Mouse (Mus musculus) layer of hippocampus, adult 18-20 months (tissue): ENCODE results near the gene Usp29. TPM values are rescaled to one million over a fixed set of nuclear protein-coding genes. Genes with fewer than 3 reads are reported as not detected.

Source experiments
- DNase-seq, 2 experiments: peaks; one replicate each; pipeline ENCODE4 v3.0.0; 2022; ENCODE audit warnings: low spot score in 2 of 2
- total RNA-seq, 2 experiments: library from RNA; stranded (reverse); gene quantifications; 2 replicates each; pipeline ENCODE4 v1.2.3; 2021

The Usp29 gene
- total RNA-seq, 2 experiments from 2014 or later, result 27.4 to 31.6 TPM

DNA sequence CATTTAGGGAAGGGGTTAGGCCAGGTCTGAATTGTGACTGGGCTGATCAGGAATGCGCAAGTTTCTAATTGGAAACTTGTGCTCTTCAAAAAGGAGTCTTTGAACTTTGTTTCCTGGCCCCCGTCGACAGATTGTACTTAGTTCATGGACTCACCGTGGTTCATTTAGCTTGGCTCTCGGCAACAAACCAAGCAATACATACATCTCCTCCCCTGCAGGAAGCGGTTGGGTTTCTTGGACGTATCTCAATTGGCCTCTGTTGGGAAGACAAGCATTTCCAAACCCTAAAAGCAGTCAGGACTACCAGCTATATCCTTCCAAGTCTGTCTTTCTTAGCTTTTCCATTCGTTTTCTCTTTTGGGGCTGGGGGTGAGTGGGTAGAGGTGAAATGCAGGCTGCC lies 84.6 kb downstream of the Usp29 start:
- DNase-seq, result no peak

DNA sequence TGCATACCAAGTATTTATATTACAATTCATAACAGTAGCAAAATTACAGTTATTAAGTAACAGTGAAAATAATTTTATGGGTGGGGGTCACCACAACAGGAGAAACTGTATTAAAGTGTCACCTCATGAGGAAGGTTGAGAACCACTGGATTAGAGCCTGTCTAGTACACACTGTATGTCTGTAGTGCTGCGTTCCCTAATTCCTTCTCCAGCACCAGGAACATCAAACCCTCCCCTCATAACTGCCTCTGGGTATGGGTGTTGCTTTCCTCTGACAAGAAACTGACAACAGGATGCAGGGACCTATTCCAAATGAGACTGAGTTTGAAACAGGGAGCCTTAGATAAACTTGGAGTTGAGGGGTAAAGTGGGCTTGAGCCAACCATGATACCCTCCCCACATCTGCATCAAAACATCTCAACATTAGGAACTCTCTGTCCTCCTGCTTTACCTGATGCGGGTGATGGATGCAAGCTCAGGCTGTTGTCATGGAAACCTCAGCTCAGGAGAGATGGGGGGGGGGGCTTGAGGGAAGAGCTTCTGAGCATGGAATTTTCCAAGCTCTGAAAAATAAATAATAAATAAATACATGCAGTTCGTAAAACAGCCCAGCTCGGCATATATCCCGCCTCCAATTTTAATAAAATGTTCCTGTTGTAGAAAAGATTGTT lies 86.5 kb downstream of the Usp29 start:
- DNase-seq, result peak in 1 of 2 experiments; percentile 18

DNA sequence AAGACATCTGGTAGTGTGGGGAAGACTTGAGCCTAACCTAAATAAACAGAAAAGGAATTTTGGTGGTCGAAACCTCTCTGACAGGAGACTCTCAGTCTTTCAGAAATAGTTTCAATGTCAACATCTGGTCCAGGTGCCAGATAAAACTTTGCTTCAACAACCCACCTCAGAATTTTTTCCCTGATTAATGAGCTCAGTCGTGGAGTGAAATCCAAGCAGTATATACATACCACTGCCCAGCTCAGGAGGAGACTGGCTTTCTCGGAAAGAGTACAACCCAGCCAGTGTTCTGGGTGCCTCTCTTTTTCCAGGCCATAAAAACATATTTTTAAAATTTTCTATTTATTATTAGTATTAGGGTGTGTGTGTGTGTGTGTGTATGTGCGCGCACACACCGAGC lies 89.9 kb downstream of the Usp29 start:
- no peak for DNase-seq

DNA sequence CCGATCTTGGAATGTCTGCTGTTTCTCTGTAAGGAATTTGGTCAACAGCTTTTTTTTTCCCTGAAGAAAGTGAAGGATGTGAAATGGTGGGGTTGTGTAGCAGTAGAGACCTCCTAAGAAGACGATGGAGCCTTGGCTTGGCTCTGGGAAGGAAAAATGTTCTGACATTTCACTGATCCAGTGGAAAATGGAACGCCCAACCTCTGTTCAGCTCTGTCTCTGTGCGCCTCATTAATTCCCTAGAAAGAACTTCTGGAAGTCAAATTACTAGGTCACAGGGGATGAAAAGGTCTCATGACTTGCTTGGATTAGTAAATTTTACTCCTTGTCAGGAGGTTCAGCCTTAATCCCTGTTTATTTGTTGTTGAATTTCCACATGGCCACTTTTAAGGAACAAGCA lies 92.3 kb downstream of the Usp29 start:
- no peak for DNase-seq

DNA sequence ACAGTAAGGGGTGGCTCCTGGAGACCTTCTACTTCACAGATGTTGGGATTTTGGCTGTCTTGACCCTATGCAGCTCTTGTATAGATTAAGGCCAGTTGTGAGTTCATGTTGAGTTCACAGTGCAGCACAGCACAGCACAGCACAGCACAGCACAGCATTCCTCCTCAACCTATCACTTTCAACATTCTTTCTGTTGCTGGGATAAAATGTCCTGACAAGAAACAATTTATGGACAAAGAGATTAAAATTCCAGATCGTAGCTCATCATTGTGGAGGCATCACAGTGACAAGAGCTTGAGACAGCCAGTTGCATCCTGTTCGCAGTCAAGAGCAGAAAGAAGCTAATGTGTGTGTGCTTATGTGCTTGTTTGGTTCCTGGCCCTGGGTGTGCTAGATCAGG lies 93.3 kb downstream of the Usp29 start:
- no peak for DNase-seq

DNA sequence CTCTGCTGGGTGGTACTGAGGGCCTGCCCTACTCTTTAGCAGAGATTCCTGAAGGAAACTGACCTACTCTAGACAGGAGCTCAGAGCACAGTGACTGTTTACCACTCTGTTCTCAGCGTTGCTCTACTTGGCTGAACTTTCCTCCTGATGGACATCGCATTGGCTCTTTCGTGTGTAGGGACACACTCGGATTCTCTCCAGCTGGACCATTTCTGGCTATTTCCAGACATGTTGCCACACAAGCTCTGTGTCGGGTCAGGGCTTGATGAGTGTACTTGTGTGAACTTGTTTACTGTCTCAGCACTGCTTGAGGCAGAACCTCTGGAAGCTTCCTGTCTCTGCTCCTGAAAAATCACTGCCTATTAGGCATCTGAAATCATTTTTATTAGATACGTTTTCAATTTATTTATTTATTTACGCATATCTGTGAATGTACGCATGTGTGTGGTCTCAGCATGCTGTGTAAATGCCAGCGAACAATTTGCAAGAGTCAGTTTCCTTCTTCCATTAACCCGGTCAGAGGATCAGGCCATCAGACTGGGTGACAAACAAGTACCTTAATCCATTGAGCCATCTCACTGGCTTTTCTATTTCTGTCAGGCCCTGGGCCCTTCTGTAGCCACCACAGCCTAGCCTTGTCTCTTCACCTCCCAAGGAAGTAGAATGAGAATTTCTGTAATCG lies 95.7 kb downstream of the Usp29 start:
- no peak for DNase-seq

DNA sequence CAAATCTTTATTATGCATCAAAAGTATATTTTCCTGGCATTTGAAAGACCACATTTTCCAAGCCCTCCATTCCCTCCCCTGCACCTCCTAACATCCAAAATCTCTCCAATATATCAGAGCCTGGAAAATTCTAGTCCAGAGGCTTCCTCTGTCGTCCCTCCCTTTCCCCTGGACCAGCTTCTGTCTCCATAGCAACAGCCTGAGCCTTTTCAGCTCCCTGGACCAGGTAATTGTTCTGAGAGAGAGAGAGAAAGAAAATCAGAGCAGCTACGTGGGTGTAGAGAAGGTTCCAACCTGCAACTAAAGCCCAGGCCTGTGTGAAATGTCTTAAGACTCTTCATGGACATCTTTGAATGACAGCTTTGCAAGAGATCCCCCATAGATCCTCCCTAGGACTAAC lies 98.8 kb downstream of the Usp29 start:
- no peak for DNase-seq

DNA sequence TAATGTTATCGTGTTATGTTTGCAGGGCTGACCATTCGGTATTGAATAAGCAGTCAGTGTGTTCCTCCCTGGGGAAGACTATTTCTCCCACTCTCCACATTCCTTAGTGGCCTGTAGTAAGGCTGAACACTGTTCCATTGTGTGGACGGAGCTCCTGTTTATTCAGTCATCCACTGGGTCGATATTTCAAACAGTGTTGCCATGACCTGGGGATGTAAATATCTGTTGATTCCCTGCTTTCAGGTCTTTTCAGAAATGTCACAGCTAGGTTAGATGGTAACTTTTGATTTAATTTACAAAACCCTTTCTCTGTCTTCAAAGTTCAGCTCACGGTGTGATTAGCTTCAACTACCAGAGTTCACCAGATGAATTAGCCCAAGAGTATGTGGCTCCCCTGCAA lies 104.6 kb downstream of the Usp29 start:
- DNase-seq, result no peak

DNA sequence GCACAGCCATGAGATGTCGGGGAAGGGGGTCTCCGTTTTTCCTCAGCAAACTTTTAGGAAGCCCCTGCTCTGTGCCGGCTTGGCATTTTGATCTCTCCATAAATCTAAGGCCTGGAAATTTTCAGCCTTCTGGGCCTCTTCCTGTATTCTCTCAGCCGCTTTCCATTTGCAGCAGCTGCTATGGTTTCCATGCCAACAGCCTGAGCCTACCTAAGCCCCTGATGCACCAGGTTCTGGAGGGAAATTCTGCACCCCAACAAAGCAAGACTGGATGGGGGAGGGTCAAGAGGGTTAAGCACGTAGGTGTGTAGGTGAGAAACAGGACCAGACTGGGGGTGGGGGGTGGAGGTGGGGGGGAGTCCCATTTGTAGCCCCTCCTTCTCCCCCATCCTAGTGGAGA lies 105.0 kb downstream of the Usp29 start:
- DNase-seq, result peak; percentile 21 to 42

DNA sequence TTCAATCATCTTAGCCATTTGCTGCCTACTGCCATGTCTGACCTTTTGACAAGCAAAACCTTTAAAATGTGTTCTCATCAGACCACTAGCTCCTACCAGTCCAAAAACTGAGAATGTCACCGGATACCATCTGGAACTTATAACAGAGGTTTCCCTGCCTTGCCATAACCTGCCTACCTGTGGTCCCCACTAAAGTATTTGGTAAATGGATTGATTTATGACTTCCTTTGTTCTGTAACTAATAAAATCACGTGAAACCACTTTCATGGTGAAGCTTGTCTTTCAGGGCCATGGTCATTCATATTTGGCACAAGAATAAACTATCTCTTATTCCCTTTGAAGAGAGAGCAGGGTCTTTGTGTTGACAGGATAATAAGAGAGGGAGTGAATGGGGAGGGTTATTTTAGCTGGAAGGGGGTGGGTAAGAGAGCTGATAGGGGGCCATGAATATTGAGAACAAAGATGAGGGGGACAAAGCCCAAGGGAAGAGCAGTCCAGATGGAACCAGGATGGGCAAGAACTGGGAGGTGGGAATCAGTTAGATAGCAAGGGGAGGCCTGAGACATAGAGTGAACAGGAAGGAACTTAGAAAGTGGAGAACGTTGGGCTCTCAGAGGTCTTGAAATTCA lies 107.0 kb downstream of the Usp29 start:
- DNase-seq, result no peak

DNA sequence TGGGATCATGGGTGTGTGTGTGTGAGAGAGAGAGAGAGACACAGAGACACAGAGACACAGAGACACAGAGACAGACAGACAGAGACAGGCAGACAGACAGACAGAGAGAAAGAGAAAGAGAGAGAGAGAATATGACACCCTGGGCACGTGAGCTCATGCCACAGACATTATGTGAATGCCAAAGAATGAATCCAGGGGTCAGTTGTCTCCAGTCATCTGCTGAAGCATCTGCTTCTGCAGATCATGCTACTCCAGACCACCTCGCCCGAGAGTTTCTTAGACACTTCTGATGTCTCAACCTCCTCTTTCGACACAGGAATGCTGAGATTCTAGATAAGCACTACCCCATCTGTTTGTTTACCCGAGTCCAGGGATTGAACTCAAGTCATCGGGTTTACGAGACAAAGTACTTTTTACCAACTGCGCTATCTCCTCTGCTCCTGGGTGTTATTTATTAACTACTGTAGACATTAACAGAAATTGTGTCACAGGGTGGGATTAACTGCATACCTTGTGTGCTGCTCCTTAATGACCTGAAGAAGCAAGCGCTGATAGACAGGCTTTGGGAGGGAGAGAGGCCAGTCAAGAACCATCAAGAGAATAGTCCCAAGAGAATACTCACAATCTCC lies 107.7 kb downstream of the Usp29 start:
- no peak for DNase-seq

DNA sequence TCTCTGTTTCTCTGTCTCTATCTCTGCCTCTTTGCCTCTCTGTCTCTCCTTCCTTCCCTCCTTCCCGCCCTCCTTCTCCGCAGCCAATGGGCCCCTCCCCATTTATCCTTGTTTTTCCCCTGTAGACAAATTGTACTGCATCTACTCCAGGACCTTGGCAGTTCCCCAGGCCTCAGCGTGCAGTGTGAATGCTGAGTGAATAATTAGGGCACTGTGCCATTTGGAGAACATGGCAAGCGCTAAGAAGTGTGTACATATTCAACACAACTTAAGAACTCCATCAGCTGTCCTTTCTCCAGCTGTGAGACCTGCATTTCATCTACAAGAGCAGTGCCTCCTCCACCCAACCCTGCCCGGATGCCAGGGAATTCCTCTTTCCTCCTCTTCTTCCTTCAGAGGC lies 110.5 kb downstream of the Usp29 start:
- DNase-seq, result peak; percentile 25 to 50

DNA sequence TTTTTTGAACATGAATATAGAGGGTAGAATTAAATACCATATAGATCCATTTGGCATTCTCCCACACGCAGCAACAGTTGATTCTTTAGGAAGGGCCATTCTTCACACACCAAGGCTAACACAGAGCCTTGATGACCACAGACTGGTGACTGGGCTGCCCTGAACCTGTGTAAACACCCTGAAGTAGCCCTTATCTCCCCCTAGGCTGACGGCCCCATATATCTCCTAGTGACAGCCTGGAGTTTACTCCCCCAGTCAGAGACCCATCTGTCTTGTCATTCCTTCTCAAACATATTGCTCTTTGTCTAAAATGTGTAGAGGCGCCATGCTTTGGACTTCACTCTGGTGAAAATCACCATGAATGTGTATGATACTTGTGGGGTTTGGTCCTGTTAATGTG lies 119.1 kb downstream of the Usp29 start:
- no peak for DNase-seq

DNA sequence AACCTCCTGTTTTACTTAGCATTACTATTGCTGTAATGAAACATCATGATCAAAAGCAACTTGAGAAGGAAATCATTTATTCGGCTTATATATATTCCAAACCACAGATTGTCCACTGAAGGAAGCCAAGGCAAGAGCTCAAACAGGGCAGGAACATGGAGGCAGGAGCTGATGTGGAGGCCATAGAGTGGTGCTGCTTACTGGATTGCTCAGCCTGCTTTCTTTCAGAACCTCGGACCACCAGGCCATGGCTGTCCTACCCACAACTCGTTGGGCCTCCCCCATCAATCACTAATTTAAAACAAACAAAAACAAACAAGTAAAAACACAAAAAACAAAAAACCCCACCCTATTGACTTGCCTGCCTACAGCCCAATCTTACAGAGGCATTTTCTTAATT lies 119.9 kb downstream of the Usp29 start:
- DNase-seq, result no peak

DNA sequence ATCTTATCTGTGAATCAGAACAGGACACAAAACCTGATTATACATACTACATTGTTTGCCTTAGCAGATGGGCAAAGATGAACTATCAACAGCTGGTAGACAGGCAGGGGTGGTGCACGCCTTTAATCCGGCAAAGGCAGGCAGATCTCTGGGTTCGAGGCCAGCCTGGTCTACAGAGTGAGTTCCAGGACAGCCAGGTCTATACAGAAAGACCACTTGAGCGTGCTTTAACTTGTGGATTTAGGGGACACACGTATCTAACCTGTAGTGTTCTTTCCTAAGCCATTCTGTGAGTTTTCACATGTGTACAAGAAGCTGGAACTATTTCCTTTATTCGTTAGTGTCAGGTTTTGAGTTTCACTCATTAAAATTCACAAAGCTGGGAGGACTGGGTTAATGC lies 120.9 kb downstream of the Usp29 start:
- DNase-seq, result no peak

DNA sequence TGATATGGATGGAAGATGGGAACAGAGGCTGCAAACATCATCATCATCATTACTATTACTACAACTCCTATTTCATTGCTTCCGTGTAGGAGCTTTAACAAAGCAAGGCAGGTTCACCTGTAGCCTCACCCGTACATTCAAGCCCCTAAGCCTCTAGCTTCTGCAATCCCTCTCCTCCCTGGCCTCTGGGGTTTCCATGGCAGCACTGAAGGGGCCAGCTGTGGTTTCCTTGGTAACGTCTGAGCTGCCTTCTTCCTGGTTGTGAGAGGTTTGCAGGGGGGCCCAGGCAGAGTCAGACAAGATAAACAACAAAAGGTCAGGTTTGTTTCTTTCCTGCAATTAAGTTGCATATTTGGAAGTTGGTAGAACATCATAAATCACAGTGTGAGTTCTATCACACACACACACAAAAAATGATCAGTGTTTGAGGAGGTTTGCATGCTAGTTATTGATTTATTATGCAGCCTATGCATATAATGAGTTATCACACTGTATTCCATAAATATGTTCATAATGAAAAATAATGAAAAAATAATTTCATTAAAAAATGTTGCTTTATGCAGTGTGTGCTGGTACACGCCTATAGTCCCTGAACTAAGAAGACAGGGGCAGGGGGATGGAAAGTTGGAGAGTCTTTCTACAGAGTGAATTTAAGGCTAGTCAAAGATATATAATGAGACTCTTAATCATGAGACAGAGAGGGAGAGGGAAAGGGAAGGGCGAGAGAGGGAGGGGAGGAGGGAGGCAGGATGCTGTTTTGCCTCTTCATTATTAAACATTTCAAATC lies 121.5 kb downstream of the Usp29 start:
- DNase-seq, result no peak

DNA sequence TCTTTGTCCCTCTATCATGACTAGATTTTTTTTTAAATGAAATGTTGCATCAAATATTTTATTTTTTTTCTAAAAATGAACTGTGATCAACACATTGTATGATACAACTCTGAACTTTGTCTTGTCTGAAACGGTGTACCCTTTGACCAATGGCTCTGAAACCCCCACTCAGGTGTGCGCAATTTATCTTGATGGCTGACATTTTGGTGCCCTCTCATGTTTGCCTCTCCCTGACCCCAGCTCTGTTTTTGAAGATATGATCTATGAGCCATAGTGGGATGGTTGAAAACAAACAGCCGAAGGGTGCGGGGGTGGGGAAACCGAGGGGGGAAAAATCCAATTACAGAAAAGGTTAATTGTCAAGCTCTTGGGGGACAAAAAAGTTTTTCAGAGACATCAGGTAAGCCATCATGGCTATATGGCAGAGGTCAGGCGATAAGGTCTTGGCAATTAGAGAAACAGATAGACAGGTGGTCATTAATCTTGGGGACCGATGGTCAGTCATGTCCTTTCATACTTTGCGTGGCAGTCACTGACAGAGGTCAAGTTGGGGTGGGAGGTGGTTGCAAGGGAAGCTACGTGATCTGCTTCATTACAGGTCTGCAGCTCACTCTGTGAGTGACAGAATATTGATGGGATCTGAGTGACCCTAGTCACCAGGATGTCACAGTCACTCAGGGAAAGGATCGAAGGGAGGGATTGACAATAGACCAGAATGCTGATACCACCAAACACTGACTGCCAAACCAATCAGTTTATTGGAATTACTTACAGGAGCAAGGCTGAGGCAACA lies 125.4 kb downstream of the Usp29 start:
- DNase-seq, result no peak

DNA sequence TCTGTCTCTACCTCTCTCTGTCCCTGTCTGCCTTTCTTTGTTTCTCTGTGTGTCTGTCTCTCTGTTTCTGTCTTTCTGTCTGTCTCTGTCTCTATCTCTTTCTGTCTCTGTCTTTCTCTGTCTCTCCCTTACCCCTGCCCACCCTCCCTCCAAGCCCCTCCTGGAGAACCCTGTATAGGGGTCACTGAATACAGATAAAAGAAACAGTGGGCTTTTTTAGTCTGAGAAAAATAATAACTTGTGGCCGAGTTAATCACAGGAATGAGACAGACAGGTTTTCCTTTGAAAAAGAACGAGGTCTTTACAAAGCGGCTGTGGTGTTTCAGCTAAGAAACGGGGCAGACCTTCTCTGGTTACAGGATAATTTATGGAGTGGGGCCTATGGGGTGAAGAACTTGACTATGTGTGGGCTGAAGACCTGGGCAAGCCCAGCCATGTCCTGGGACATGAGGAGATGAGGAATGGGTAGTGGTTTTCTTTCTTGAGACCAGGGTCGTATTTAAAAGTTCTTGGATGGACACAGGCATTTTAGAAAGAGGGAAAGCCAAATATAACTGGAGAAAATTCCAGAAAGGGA lies 128.4 kb downstream of the Usp29 start:
- DNase-seq, result no peak

DNA sequence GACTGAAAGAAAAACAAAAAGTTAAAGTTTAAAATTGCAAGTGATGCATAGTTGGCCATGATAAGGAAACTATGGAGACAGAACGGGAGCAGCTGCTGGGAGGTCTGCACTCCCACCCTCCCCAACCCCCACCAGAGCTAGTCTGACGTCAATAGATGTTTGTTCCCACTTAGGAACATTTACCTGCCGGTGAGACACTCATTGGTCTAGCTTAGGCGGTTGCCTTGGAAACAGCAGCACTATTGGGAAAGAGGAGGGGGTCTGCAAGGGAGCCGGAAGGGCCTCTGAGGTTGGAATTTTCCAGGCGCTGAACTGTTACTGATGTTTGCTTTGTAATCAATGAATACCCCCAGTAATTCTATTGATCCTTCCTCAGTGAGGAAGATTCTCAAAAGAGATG lies 130.3 kb downstream of the Usp29 start:
- peak in 1 of 2 experiments; percentile 34 for DNase-seq

DNA sequence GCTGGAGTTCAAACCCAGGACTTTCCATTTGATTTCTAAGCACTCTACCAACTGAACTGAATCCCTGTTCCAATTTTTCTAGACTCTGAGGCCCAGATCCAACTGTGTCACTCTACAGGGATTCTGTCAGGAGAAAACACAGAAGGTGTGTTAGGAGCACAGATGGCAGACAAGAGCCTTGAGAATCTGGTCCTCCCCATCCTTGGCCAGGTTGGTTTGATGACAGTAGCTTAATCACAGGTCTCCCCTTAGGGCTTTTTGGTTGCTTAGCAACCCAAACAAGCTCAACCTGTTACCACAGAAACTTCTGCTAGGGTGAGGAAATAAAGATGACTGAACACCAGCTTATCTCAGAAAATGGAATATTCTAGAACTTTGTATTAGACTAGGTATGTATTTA lies 136.0 kb downstream of the Usp29 start:
- peak; percentile 24 to 53 for DNase-seq
